Mouse (Mus musculus) adrenal gland, adult 2 months (tissue): ENCODE measurements around the gene Otoa. TPM values are rescaled to one million over a fixed set of nuclear protein-coding genes. Genes with fewer than 3 reads are reported as not detected.

Experiments used
- DNase-seq: peaks from one replicate; pipeline ENCODE4 v3.0.0; 2021
- polyA plus RNA-seq: library from polyadenylated mRNA; depleted of rRNA; stranded (reverse); fragments of >200 nt; gene quantifications from 2 replicates; pipeline ENCODE4 v1.2.3, GENCODE M21; 2012
- total RNA-seq, 2 experiments: library from RNA; stranded (reverse); gene quantifications; 2 replicates each; pipeline ENCODE4 v1.2.3; 2021

The Otoa gene
- total and polyA plus RNA-seq, 3 experiments, result 0.35 to 0.82 (median 0.58) TPM

- peak; percentile 22 for DNase-seq
Measured at GRCm38 (mm10) chr7:121082949-121083513, 1.6 kb downstream of the Otoa start.

GRCm38 (mm10) chr7:121084840-121085453 is 3.5 kb downstream of the Otoa start:
- no peak for DNase-seq

GRCm38 (mm10) chr7:121085500-121085899 is 4.0 kb downstream of the Otoa start:
- no peak for DNase-seq

- no peak for DNase-seq
Measured at GRCm38 (mm10) chr7:121088745-121089144, 7.3 kb downstream of the Otoa start.

- no peak for DNase-seq
Measured at GRCm38 (mm10) chr7:121090748-121091147, 9.3 kb downstream of the Otoa start.

GRCm38 (mm10) chr7:121093026-121093425 is 11.6 kb downstream of the Otoa start:
- DNase-seq, result no peak

GRCm38 (mm10) chr7:121098614-121099389 is 17.4 kb downstream of the Otoa start:
- DNase-seq, result no peak

GRCm38 (mm10) chr7:121107851-121108250 is 26.4 kb downstream of the Otoa start:
- no peak for DNase-seq

- DNase-seq, result no peak
Measured at GRCm38 (mm10) chr7:121111321-121111720, 29.9 kb downstream of the Otoa start.

- DNase-seq, result no peak
Measured at GRCm38 (mm10) chr7:121111762-121112161, 30.3 kb downstream of the Otoa start.

- DNase-seq, result peak; percentile 74
Measured at GRCm38 (mm10) chr7:121120143-121120818, 38.8 kb downstream of the Otoa start.

- no peak for DNase-seq
Measured at GRCm38 (mm10) chr7:121130837-121131236, 49.4 kb downstream of the Otoa start.

- no peak for DNase-seq
Measured at GRCm38 (mm10) chr7:121141274-121141673, 59.8 kb downstream of the Otoa start.

GRCm38 (mm10) chr7:121150662-121151061 is 69.2 kb downstream of the Otoa start:
- DNase-seq, result no peak

GRCm38 (mm10) chr7:121152186-121152585 is 70.7 kb downstream of the Otoa start:
- peak; percentile 12 for DNase-seq

- no peak for DNase-seq
Measured at GRCm38 (mm10) chr7:121165616-121166015, 84.2 kb downstream of the Otoa start.

GRCm38 (mm10) chr7:121171888-121172287 is 90.4 kb downstream of the Otoa start:
- no peak for DNase-seq

- DNase-seq, result no peak
Measured at GRCm38 (mm10) chr7:121187201-121187786, 105.8 kb downstream of the Otoa start.

- no peak for DNase-seq
Measured at GRCm38 (mm10) chr7:121188976-121189375, 107.5 kb downstream of the Otoa start.

- no peak for DNase-seq
Measured at GRCm38 (mm10) chr7:121198933-121199332, 117.5 kb downstream of the Otoa start.

- DNase-seq, result no peak
Measured at GRCm38 (mm10) chr7:121211804-121212203, 130.4 kb downstream of the Otoa start.
